Mouse (Mus musculus) hindbrain, embryonic 15.5 days (tissue): ENCODE measurements at regions not wholly inside any gene's neighbourhood (a gene's known extent, or its start where the extent isn't known, plus 50 kb on each side); places are given as distances from the start of the nearest gene placed in this dataset.
"Not testable (repeated sequence)": the region's sequence is repeated elsewhere in the genome, so short reads cannot be mapped to it uniquely, and the experiment has no call there.

Experiments
- ATAC-seq: fragments of 200-750 bp; cut with Nextera tagmentation; 2 replicates; pipeline ENCODE4 v1.8.0; 2017; ENCODE audit warnings: low read depth, moderate number of reproducible peaks, moderate TSS enrichment; ENCODE audit not compliant: low FRiP score
- H3K27ac ChIP-seq: fragments of 300-500 bp; sonication (generic); replicated peaks from 2 replicates; pipeline ENCODE4 v1.5.1; 2015; ENCODE audit warnings: mild to moderate bottlenecking, inconsistent platforms
- H3K27me3 ChIP-seq: fragments of 300-500 bp; sonication (generic); 2 replicates; pipeline ENCODE4 v1.6.1; 2015; ENCODE audit warnings: control low read depth, inconsistent platforms
- H3K36me3 ChIP-seq: fragments of 300-500 bp; sonication (generic); 2 replicates; pipeline ENCODE4 v1.6.1; 2015; ENCODE audit warnings: control low read depth, inconsistent platforms
- H3K4me1 ChIP-seq: fragments of 300-500 bp; sonication (generic); replicated peaks from 2 replicates; pipeline ENCODE4 v1.6.1; 2015; ENCODE audit warnings: control low read depth, inconsistent platforms
- H3K4me2 ChIP-seq: fragments of 300-500 bp; sonication (generic); 2 replicates; pipeline ENCODE4 v1.6.1; 2015; ENCODE audit warnings: moderate library complexity, mild to moderate bottlenecking, inconsistent platforms
- H3K4me3 ChIP-seq: fragments of 300-500 bp; sonication (generic); 2 replicates; pipeline ENCODE4 v1.5.1; 2015; ENCODE audit warnings: mild to moderate bottlenecking, inconsistent platforms
- H3K9ac ChIP-seq: fragments of 300-500 bp; sonication (generic); 2 replicates; pipeline ENCODE4 v1.6.1; 2015; ENCODE audit warnings: inconsistent platforms
- H3K9me3 ChIP-seq: fragments of 300-500 bp; sonication (generic); 2 replicates; pipeline ENCODE4 v1.6.1; 2016; ENCODE audit warnings: control low read depth, inconsistent platforms
- WGBS: fragments of 180-500 bp; shearing (Covaris S2); methylation state at CpG from one replicate; pipeline ENCODE4 v1.1.7; 2015; 5-methylcytosine and 5-hydroxymethylcytosine counted together

DNA sequence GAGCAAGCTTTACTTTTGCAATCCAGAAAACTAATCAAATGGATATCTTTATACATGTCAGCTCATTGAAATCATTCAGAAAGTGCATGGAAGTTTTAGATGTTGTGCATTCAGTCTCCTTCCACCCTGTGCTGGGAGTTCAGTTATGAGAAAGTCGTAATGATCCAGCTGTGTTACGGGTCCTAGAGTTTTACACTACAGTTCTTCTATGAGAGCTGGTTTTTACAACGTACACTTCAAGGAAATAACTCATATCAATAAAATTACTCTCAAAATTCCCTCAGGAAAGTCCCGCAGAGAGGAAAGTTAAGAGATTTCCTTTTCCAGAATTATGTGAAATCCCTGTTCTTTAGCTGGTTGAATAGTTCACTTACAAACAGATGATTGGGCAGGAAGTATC, 418.1 kb upstream of the Slc10a2 start:
- ATAC-seq = no peak
- H3K4me2 ChIP-seq = no peak overlapping the region
- no peak overlapping the region for H3K27ac ChIP-seq
- no peak overlapping the region for H3K4me3 ChIP-seq
- H3K9ac ChIP-seq = no peak overlapping the region
- 84% methylated on average over 4 of the region's 4 CpGs for WGBS
- no peaks in the 10 kb centered on the region for H3K4me1 ChIP-seq
- H3K9me3 ChIP-seq = no peaks in the 10 kb centered on the region
- H3K27me3 ChIP-seq = no peaks in the 10 kb centered on the region
- no peaks in the 10 kb centered on the region for H3K36me3 ChIP-seq

- ATAC-seq = no peak
- no peaks in the 10 kb centered on the region for H3K27me3 ChIP-seq
- H3K9me3 ChIP-seq = no peaks in the 10 kb centered on the region
- WGBS = 80% methylated on average over 2 of the region's 2 CpGs
- no peak overlapping the region for H3K9ac ChIP-seq
- H3K4me1 ChIP-seq = no peaks in the 10 kb centered on the region
- H3K27ac ChIP-seq = no peak overlapping the region
- H3K4me2 ChIP-seq = no peak overlapping the region
- H3K4me3 ChIP-seq = no peak overlapping the region
- H3K36me3 ChIP-seq = no peaks in the 10 kb centered on the region
Measured at GRCm38 (mm10) chr8:5495861-5496260, 390.7 kb upstream of the Slc10a2 start.

- no peaks in the 10 kb centered on the region for H3K36me3 ChIP-seq
- WGBS = 88% methylated on average over 3 of the region's 3 CpGs
Measured at GRCm38 (mm10) chr8:5490491-5490890, 385.3 kb upstream of the Slc10a2 start.

GRCm38 (mm10) chr8:5482938-5483337, 377.8 kb upstream of the Slc10a2 start:
- no peaks in the 10 kb centered on the region for H3K9me3 ChIP-seq
- H3K4me2 ChIP-seq = no peak overlapping the region
- H3K27me3 ChIP-seq = no peaks in the 10 kb centered on the region
- no peaks in the 10 kb centered on the region for H3K4me1 ChIP-seq
- no peak overlapping the region for H3K9ac ChIP-seq
- whole genome bisulfite sequencing = 81% methylated on average over 1 of the region's 1 CpGs
- no peaks in the 10 kb centered on the region for H3K36me3 ChIP-seq
- H3K27ac ChIP-seq = no peak overlapping the region
- ATAC-seq = no peak
- H3K4me3 ChIP-seq = no peak overlapping the region

More at GRCm38 (mm10) chr8:5490491-5490890, 385.3 kb upstream of the Slc10a2 start:
- Histone ChIP-seq H3K9ac (no peak overlapping the region), H3K4me3 (no peak overlapping the region), H3K27ac (no peak overlapping the region), H3K4me2 (no peak overlapping the region), H3K9me3 (no peaks in the 10 kb centered on the region), H3K27me3 (no peaks in the 10 kb centered on the region), H3K4me1 (no peaks in the 10 kb centered on the region)
- ATAC-seq = no peak

- Histone ChIP-seq H3K27ac (no peak overlapping the region), H3K4me3 (no peak overlapping the region), H3K9ac (no peak overlapping the region), H3K36me3 (no peaks in the 10 kb centered on the region), H3K4me1 (no peaks in the 10 kb centered on the region), H3K27me3 (no peaks in the 10 kb centered on the region), H3K4me2 (no peak overlapping the region), H3K9me3 (no peaks in the 10 kb centered on the region)
- ATAC-seq = no peak
Measured at GRCm38 (mm10) chr8:5472999-5473398, 367.8 kb upstream of the Slc10a2 start.

- no peak overlapping the region for H3K4me3 ChIP-seq
- H3K4me2 ChIP-seq = no peak overlapping the region
- no peaks in the 10 kb centered on the region for H3K9me3 ChIP-seq
- no peaks in the 10 kb centered on the region for H3K36me3 ChIP-seq
- H3K4me1 ChIP-seq = no peaks in the 10 kb centered on the region
- no peak overlapping the region for H3K27ac ChIP-seq
- ATAC-seq = no peak
- no peak overlapping the region for H3K9ac ChIP-seq
- no peaks in the 10 kb centered on the region for H3K27me3 ChIP-seq
- WGBS = 89% methylated on average over 1 of the region's 1 CpGs
Measured at GRCm38 (mm10) chr8:5472582-5472981, 367.4 kb upstream of the Slc10a2 start.

- H3K27ac ChIP-seq = no peak overlapping the region
- no peak overlapping the region for H3K4me2 ChIP-seq
- no peaks in the 10 kb centered on the region for H3K36me3 ChIP-seq
- no peaks in the 10 kb centered on the region for H3K4me1 ChIP-seq
- H3K4me3 ChIP-seq = no peak overlapping the region
- H3K27me3 ChIP-seq = no peaks in the 10 kb centered on the region
- H3K9me3 ChIP-seq = no peaks in the 10 kb centered on the region
- H3K9ac ChIP-seq = no peak overlapping the region
- WGBS = 90% methylated on average over 1 of the region's 1 CpGs
- no peak for ATAC-seq
Measured at GRCm38 (mm10) chr8:5457619-5458018, 352.5 kb upstream of the Slc10a2 start.

DNA sequence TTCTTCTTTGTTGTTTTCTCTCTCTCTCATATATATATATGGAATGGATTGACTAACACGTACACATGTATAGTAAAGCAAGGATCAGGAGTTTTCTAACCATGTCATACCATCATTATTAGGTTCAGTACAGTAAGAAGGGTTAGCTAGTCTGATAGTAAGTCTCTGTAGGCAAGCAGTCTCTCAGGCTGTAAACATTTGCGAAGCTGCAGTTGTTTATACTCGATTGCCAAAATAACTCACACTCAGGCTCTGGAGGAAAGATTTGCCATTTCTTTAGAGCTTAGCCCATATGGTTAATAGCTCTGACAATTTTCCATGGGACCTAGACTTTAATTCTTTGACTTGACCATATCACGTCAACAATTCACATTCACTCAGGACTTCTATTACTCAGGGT, 348.3 kb upstream of the Slc10a2 start:
- no peaks in the 10 kb centered on the region for H3K27me3 ChIP-seq
- H3K4me1 ChIP-seq = no peaks in the 10 kb centered on the region
- ATAC-seq = no peak
- H3K4me3 ChIP-seq = no peak overlapping the region
- WGBS = 94% methylated on average over 4 of the region's 4 CpGs
- H3K9ac ChIP-seq = no peak overlapping the region
- no peak overlapping the region for H3K27ac ChIP-seq
- H3K4me2 ChIP-seq = no peak overlapping the region
- H3K9me3 ChIP-seq = no peaks in the 10 kb centered on the region
- H3K36me3 ChIP-seq = no peaks in the 10 kb centered on the region

- not testable (repeated sequence) for H3K4me1 ChIP-seq, H3K9ac ChIP-seq, H3K27me3 ChIP-seq, H3K4me2 ChIP-seq, H3K27ac ChIP-seq, H3K9me3 ChIP-seq, H3K4me3 ChIP-seq, H3K36me3 ChIP-seq, ATAC-seq
- 93% methylated on average over 5 of the region's 5 CpGs for WGBS
Measured at GRCm38 (mm10) chr8:5442243-5442642, 337.1 kb upstream of the Slc10a2 start.

DNA sequence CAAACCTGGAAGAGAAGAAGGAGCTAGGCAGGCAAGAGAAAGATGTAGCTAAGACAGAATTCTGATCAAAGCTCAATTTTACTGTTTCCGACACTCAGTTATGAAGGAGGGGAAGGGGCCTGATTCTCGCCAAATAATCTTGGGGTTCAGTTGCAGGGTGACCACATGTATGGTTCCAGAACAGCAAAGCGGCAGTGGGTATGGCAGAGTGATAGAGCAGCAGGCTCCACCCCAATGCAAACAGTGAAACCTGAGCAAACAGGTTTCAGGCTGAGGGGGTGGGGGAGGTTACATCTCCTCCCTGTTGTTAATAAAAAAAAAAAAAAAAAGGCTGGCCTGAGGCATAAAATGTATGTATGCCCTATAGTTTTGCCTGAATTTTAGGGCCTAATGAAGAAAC, 335.3 kb upstream of the Slc10a2 start:
- 92% methylated on average over 3 of the region's 3 CpGs for WGBS
- H3K4me1 ChIP-seq, ATAC-seq, H3K4me2 ChIP-seq, H3K9ac ChIP-seq, H3K4me3 ChIP-seq, H3K27me3 ChIP-seq, H3K27ac ChIP-seq, H3K36me3 ChIP-seq, H3K9me3 ChIP-seq: not testable (repeated sequence)

- Histone ChIP-seq H3K27ac (no peak overlapping the region), H3K4me1 (no peaks in the 10 kb centered on the region), H3K36me3 (no peaks in the 10 kb centered on the region), H3K27me3 (no peaks in the 10 kb centered on the region), H3K4me3 (no peak overlapping the region), H3K4me2 (no peak overlapping the region), H3K9ac (no peak overlapping the region), H3K9me3 (no peaks in the 10 kb centered on the region)
- no peak for ATAC-seq
- WGBS = 69% methylated on average over 2 of the region's 2 CpGs
Measured at GRCm38 (mm10) chr8:5439054-5439453, 333.9 kb upstream of the Slc10a2 start.

GRCm38 (mm10) chr8:5428303-5428971, 323.3 kb upstream of the Slc10a2 start:
- Histone ChIP-seq H3K9me3 (no peaks in the 10 kb centered on the region), H3K36me3 (no peaks in the 10 kb centered on the region), H3K4me1 (no peaks in the 10 kb centered on the region), H3K27me3 (no peaks in the 10 kb centered on the region), H3K4me2 (no peak overlapping the region), H3K4me3 (no peak overlapping the region), H3K27ac (no peak overlapping the region), H3K9ac (no peak overlapping the region)
- 77% methylated on average over 3 of the region's 3 CpGs for whole genome bisulfite sequencing
- ATAC-seq = no peak

DNA sequence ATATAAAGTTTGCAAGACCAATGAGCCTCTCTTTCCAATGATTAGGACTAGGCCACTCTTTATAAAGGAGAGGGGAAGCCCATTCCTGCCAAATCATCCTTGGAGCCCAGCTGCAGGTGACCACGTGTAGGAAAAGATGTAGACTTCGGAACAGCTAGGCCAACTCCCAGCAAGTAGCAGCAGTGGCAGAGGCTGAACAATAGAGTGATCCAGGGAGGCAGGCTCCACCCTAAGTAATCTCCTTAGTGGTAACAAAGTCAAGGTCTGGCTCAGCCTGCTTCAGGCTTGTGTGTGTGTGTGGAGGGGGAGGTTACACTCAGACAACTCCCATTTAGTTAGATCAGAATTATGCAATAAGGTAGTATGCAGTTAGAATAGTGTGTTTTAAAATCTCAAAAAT, 311.7 kb upstream of the Slc10a2 start:
- H3K36me3 ChIP-seq, H3K9me3 ChIP-seq, H3K9ac ChIP-seq, H3K27ac ChIP-seq, H3K4me1 ChIP-seq, H3K4me3 ChIP-seq, ATAC-seq, H3K4me2 ChIP-seq, H3K27me3 ChIP-seq: not testable (repeated sequence)
- WGBS = 38% methylated on average over 2 of the region's 2 CpGs
